Mouse (Mus musculus) ES-E14 (cell line): ENCODE data around the gene Lpar2.

Experiments
- ZC3H11A ChIP-seq: IDR thresholded peaks from 2 replicates; pipeline ENCODE4 v1.6.1; 2012; ENCODE audit warnings: low read depth, mild to moderate bottlenecking, inconsistent platforms, low read length, borderline replicate concordance
- ZNF384 ChIP-seq: IDR thresholded peaks from 2 replicates; pipeline ENCODE4 v1.6.1; 2012; ENCODE audit warnings: low read depth, low read length, inconsistent platforms

- TF ChIP-seq ZNF384: no peak
- no peak for TF ChIP-seq ZC3H11A
Measured at GRCm38 (mm10) chr8:69876097-69876496, 53.9 kb downstream of the Lpar2 start.
